Mouse (Mus musculus) E14TG2a.4 (cell line): Measurements from ENCODE around the gene Pram1.

Experiments used
- CTCF ChIP-seq: conservative IDR thresholded peaks from 2 replicates; pipeline ENCODE4 v1.5.1; 2014; ENCODE audit warnings: low read length
- POU5F1 ChIP-seq: IDR thresholded peaks from 2 replicates; pipeline ENCODE4 v1.6.1; 2014; ENCODE audit warnings: low read length, borderline replicate concordance

- peak; percentile 63 for TF ChIP-seq CTCF
- TF ChIP-seq POU5F1 = no peak
Measured at GRCm38 (mm10) chr17:33597271-33597670, 40.6 kb upstream of the Pram1 start.
